Mouse (Mus musculus): Measurements from ENCODE around the gene Dxo.
A peak's percentile ranks its signal among the peaks of the same experiment; 100 is the strongest.
"Not testable (repeated sequence)": the region's sequence is repeated elsewhere in the genome, so short reads cannot be mapped to it uniquely, and the experiment has no call there.

Dxo gene

DNA sequence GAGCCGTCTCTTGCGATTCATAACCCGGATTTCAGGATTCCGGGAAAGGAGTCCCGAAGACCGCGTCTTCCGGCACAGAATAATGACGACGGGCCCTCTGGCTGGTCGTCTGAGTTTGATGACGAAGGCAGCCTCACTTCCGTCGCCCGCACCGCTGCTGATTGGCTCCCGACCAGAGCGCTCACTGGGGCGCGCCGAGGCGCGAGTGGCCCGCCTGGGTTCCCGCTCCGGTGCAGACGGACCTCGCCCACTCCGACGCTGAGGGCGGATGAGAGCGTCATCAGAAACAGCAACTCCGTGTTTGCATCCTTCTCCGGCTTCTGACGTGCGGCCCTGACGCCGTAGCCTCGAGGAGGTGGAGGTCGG, at the start of gene Dxo, which contains the start of gene Stk19:
Gene Dxo (plus strand): TSS at position 164 of the 366 bp plus-strand sequence.
Gene Stk19 (minus strand): TSS at position 90 of the 366 bp plus-strand sequence.
- DNase-seq (ENCODE audit: low read depth, low spot score) = peak; percentile 96

DNA sequence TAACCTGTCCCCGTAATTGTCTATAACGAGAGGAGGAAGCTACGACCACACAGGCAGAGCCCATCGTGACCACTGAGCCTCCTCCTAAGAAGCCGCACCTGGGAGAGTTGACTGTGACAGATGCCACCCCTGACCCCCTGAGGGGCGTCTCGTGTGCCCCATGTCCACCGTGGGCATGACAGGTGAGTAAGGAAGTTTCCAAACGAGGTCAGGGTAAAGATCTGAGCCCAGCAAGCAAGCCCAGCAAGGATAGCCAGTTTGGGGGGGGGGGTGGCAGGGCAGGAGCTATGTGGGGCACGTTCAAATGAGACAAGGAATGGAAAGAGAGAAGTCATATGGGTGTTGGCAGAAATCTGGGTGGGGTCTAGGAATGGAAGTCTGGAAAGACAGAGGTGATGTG, 41.8 kb upstream of the Dxo start:
- DNase-seq (ENCODE audit: low read depth, low spot score) = no peak

DNA sequence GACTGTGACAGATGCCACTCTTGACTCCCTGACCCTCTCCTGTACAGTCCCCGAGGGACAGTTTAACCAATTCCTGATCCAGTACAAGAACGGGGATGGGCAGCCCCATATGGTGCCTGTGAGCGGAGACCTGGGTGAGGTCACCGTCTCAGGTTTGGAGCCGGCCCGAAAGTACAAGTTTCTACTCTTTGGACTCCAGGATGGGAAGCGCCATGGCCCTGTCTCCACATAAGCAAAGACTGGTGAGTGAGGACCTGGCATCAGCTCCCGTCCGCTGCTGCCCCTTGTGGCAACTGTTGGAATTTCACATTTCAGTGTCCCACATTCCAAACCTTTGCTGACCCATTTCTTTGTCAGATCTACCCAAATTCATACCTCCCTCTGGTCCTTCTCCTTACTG, 41.2 kb upstream of the Dxo start:
- DNase-seq (ENCODE audit: low read depth, low spot score) = peak; percentile 36

DNA sequence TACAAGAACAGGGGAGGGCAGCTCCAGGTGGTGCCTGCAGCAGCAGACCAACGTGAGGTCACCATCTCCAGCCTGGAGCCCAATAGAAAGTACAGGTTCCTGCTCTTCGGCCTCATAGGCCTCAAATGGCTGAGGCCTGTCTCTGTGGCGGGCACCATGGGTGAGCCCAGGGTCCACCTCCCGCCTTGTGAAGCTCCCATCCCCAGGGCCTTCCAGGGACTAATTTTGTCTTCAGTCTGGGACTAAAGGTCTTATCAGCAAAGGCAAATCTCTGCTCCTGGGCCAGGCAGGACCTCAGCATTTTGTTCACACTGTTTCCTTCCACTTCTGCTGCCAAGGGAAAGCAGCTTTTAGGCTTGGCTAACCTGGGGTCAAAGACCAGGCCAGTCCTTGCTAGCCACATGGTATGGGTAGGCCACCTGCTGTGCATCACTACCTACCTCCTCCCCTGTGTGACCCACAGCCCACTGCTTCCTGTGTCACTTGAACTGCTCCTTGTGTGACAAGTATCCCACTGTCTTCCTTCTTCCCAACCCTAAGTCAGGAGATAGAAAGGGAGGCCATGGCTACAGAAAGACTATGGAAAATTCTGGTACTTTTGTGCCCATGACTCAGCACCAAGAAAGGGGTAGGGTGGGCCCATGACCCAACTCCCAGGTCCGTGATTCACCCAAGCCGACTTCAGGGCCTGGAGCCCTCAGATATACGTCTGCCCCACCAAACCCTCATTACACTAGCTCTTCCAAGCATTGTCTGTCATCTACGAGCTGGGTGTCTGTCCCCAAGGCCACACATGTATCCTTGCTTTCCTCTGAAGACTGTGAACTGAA, 40.3 kb upstream of the Dxo start:
- DNase-seq (ENCODE audit: low read depth, low spot score) = no peak

DNA sequence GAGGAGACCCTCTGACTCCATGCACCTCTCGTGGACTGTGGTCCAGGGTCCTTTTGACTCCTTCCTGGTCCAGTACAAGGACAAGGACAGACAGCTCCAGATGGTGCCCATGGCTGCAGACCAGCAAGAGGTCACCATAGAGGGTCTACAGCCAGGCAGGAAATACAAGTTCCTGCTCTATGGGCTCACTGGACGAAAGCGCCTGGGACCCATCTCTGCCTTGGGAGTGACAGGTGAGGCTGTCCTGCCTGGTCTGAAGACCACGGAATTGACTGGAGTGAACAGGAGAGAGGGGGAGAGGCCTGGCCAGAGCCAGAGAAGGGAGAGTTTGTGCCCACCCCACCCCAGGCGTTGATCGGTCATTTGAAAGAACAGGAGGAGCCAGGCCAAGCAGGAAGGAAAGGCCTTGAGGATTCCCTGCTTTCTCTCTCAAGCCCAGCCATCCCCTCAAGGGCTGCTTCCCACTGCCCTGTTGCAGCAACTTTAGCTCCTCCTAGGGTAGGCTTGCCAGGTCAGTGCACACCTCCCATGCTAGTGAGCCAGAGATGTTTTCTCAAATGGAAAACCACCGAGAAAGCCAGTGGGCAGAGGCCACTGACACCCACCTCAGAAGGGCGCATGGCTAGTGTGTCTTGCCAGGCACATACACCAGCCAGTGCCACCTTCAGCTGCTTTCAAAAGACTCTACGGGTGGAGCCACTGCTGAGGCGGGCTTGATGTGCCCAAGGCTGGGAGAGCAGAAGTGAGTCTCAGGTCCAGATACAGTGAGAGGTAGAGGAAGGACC, 39.4 kb upstream of the Dxo start:
- DNase-seq (ENCODE audit: low read depth, low spot score) = not testable (repeated sequence)

DNA sequence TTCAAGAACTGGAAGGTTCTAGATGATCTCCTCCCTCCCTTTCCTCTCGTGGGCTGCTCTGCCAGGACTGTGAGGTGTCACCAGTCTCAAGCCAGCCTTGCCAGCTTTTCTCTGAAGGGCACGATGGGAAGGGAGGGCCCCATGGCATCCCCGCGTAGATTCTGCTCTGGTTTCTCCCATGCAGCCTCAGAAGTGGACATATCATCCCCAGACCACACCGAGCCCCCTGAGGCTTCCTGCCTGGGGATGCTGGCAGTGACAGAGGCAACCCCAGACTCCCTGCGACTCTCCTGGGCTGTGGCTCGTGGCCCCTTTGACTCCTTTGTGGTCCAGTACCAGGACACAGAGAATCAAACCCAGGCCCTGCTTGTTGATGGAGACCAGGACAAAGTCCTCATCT, 38.7 kb upstream of the Dxo start:
- DNase-seq (ENCODE audit: low read depth, low spot score) = not testable (repeated sequence)

DNA sequence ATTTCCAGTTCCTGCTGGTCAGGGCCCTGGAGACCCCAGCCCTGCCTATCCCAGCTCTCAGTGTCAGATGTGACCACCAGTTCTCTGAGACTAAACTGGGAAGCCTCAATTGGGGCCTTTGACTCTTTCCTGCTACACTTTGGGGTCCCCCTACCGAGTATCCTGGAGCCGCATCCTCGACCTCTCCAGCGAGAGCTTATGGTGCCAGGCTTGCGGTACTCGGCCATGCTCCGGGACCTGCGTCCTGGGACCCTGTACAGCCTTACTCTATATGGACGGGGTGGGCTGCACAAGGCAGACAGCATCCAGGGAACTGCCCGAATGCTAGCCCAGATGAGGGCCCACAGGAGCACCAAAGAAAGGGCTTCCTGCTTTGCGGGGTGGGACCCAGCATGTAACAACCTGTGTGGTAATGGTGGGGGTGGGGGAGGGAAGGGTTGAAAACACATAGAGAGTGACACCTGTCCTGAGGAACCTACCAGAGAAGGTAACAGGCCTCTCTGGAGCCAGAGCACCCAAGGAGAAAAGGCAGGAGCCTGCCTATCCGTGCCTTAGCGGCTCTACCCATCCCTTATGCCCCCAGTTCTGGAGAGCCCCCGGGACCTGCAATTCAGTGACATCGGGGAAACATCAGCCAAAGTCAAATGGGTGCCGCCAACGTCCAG, 37.8 kb upstream of the Dxo start:
- no peak for DNase-seq (ENCODE audit: low read depth, low spot score)

DNA sequence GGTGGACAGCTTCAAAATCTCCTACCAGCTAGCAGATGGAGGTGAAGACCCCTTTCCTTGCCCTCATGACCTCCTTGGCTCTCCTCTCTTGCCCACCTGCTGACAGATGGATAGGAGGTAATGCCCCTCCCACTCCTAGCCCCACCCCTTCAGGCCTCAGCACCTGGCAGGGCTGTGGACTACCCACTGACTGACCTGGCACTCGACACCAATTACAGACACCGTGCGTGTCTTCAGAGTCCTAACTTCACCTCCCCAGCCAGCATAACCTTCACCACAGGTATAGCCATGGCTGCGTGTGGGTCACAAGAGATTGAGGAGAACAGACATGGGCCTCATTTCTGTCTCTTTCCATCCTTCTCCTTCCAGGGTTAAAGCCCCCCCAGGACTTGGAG, 37.3 kb upstream of the Dxo start:
- DNase-seq (ENCODE audit: low read depth, low spot score) = no peak

DNA sequence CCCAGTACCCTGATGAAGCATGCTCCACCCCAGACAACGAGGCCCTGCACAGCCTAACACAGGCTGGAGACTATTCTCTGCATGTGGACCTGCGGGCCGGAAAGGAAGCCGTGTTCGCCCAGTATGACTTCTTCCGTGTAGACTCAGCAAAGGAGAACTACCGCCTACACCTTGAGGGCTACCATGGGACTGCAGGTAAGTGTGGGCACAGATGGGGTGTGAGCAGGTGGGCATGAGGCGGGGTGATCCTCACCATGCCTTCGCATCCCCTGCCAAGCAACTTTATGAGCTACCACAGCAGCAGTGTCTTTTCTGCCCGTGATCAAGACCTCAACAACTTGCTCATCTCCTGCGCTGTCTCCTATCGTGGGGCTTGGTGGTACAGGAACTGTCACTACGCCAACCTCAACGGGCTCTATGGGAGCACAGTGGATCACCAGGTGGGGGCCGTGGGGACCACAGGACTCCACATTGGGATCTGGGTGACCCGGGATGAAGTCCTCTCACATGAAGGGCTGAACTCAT, 36.0 kb upstream of the Dxo start:
- DNase-seq (ENCODE audit: low read depth, low spot score) = not testable (repeated sequence)

DNA sequence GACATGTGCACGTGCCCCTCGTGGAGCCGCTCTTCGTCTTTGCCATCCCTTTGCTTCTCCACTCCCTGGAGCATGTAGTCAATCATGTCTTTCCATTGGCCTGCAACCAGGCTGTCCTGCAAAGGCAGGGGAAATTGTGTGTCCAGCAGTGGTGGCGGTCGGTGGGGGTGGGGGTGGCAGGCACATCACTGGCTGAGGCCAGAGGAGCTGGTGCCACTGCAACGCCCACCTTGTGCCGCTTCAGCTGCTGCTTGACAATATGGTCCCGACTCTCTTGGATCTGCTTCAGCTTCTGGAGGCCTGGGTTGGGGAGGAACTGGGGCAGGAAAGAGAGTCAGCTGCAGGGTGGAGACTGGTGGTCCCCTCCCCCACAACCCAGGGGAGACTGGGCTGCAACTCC, 34.1 kb upstream of the Dxo start:
- DNase-seq (ENCODE audit: low read depth, low spot score) = not testable (repeated sequence)

DNA sequence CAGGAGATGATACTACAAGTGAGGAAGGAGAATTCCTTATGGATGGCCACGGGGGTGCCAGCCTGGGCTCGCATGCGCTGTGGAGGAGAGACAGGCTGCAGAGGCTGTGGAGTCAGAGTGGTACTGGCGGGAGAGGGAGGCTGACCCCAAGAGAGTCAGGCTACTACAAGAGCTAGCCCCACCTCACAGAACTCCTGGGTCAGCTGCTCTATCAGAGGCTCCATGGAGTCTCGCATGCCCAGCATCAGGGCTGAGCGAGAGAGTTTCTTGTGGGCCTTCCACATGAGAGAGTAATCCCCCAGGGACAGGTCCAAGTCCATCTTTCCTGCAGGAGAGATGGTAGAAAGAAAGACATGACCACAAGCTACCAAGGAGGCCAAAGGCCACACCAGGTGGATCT, 33.5 kb upstream of the Dxo start:
- not testable (repeated sequence) for DNase-seq (ENCODE audit: low read depth, low spot score)

DNA sequence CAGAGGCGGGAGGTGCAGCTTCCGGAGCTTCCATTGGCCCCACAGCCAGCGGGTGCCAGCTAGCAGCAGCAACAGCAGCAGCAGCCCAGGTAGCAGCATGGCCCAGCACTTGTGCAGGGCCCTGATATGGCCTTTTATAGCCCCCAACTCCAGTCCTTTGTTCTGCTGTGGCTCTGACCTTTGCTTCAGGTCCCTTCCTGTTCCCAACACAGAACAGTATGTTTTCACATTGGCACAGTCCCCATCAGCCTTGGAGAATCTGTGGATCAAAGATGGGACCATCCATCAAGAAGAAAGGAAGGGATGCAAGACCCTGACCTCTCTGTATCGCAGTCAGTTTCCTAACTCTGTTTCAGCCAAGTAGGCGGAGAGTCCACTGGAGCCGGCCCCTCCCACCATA, 32.5 kb upstream of the Dxo start, which contains the start of gene Cyp21a1:
Gene Cyp21a1 (minus strand): TSS at position 261 of the 400 bp plus-strand sequence.
- DNase-seq (ENCODE audit: low read depth, low spot score) = not testable (repeated sequence)

DNA sequence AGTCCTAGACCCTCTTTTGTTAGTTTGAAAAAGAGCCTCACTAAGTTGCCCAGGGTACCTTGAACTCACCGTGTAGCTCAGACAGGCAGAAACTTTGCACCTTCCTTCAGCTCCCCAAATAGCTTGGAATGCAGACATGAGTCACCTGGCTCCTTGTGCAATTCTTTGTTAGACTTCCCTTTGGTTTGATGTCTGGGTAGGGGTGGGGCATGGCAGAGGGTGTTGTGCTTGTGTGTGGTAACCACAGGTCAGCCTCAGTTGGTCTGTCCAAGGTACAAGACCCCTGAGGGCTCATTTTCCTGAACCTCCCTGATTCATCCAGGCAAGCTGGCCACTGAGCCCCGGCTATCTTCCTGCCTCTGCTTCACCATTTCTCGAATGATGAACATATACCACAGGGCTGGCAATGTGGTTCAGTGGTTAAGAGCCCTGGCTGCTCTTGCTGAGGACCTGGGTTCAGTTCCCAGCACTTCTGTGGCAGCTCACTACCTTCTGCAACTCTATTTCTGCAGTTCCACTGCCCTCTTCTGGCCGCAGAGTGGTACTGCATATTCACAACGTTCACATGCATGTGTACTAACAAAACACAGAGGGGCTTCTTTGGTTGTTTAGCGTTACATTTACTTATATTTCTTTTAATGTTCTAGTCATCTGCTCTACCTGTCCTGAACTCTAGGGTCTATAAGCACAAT, 31.8 kb upstream of the Dxo start:
- DNase-seq (ENCODE audit: low read depth, low spot score) = peak; percentile 56

DNA sequence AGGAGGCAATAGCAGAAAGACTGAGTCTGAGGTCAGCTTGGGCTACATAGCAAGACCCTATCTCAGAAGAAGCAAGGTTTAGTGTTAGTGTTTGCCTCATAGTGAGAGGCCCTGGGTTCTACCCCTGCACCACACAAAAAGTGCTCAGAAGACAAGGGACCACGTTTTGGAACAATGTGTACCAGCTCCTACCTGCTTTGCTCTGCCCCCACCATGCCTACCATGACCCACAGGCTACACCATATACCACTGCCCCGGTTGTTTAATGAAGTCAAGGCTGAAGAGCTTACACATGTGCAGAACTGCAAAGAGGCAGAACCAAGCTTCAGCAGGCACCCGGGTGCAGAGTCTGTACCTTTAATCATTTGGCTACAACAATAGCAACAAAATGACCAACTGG, 29.6 kb upstream of the Dxo start:
- DNase-seq (ENCODE audit: low read depth, low spot score) = no peak

DNA sequence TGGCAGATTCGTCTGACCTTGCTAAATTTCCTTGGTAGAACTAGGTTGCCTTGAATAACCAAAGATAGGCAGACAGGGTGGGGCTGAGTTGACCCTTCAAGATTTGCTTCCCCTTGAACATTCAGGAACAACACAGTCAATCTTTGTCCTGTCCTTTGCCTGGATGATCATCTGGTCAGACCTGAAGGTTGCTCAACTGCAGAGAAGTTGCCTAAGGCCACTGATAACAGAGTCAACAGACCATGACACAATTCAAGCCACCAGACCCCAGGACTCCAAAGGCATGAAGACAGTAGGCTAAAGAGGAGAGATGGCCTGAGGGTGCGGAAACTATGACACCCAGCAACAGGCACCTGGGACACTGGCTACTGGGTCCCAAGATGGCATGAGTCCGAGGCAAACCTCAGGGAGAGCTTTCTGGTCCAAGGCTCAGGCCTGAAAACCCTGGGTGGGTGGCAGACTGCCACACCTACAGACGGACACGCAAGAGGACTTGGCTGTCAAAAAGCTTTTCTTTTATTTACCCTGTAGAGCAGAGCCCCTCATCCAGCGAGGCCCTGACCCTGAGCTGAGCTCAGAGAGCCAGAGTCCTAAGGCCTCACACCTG, 28.1 kb upstream of the Dxo start:
- no peak for DNase-seq (ENCODE audit: low read depth, low spot score)

DNA sequence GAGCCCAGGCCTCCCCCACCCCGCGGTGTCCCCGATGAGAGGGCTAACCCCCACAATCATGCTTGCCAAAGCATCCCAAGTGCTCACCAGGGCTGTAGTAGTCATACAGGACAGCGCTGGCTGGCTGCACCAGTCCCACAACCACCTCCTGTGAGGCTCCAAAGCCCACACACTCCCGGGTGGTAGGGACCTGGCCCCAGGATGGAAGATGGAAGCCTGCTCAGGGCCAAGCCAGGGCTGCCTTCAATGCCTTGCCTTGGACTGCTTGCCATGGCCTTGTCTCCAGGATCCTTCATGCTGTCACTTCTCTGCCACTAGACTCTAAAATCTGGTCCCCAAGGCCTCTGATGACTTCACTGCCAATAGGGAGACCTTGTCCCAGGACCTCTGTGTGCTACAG, 26.4 kb upstream of the Dxo start:
- DNase-seq (ENCODE audit: low read depth, low spot score) = not testable (repeated sequence)

DNA sequence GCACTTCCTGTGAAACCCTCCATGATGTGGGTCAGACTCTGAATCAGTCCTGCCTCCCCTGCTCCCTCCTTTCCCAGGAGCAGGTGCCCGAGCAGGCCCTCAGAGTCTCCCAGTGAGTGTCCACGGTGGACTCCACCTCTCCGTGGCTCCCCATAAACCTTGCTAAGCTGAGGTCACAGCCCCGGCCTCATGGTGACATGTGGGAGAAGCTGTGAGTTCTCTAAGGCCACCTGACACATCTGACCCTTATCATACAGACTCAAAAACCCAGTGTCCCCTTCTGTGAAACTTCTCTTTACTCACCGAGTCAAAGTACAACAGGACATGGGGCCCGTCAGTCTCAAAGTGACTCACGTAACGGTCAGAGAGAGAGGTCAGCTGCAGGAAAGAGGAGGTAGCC, 26.0 kb upstream of the Dxo start:
- DNase-seq (ENCODE audit: low read depth, low spot score) = not testable (repeated sequence)

DNA sequence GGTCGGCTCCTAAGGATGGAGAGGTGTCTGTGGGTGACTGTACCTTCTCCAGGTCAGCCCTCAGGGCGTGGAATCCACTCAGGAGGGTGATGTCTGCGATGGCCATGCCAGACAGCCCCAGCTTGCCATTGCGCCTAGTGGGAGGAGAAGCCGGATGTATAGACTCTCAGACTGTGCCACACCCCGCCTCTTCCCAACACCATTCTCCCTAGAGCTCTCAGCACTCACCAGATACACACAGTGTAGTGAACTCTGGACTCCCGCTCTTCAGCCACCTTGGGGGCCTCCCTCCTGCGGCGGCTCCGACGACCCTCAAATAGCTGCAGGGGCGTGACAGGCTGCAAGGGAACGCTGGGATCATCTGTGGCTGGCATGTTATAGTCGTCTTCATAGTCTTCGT, 25.5 kb upstream of the Dxo start:
- no peak for DNase-seq (ENCODE audit: low read depth, low spot score)

DNA sequence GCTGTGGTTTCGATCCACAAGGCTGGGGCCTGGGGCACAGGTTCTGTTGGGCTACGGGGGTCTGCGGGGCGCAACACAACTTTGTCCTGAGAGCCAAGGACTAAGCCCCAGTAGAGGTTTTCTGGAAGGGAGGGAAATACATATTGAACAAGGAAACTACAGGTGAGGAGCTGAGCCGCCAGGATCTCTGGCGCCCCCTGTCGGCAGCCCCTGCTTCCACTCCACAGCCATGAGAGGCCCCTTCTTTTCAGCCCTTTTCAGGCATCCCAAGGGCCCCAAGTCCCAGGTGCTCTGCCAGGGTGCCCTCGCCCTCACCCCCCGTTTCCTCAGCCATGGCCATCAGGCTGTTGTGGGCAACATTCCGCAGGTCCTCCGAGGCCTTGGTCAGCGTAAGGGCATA, 23.1 kb upstream of the Dxo start:
- peak; percentile 45 for DNase-seq (ENCODE audit: low read depth, low spot score)

DNA sequence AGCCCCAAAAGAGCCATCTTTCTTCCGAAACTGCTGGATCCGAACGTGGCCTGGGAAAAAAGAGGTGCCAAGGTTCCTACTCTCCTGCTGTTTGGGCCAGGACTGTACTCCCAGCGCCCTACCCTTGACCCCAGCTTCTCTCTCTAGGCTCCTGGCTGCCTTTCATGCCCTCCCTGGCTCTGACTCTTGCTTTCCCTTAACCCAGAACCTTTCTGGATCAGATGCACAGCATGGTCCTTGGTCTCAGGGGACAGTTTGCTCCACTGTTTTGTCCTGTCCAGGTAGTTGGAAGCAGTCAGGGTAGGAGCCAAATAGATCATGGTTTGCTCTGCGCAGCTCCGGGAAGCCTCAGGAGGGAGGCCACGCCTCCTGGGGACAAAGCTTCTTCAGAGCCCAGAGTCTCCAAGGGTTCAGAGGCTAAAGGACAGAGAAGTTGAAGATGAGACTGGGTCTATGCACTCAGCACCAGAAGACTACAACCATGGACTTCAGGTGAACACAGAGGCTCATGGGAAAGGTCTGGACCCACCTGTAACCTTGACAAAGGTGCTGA, 21.9 kb upstream of the Dxo start:
- no peak for DNase-seq (ENCODE audit: low read depth, low spot score)

DNA sequence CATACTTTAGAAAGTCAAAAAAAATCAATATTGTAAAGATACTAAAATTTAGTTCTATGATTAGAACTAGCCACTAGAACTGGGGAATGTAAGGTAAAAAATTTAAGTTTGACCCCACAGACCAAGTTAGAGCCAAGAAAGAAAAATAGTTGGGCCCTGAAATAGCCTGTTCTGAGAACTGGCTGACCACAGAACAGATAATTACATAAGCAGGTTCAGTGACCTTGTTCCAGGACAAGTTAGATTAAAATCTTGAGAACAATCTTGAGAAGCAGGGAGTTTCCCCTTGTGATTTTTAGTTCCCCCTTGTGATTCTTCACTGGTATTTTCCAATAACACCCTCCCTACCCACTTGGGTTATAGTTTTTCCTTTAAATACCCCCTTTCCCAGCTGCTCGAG, 6.0 kb upstream of the Dxo start:
- not testable (repeated sequence) for DNase-seq (ENCODE audit: low read depth, low spot score)

Data from ES-CJ7 (cell line).